Mouse (Mus musculus): Measurements from ENCODE around the gene E2f2.

DNA sequence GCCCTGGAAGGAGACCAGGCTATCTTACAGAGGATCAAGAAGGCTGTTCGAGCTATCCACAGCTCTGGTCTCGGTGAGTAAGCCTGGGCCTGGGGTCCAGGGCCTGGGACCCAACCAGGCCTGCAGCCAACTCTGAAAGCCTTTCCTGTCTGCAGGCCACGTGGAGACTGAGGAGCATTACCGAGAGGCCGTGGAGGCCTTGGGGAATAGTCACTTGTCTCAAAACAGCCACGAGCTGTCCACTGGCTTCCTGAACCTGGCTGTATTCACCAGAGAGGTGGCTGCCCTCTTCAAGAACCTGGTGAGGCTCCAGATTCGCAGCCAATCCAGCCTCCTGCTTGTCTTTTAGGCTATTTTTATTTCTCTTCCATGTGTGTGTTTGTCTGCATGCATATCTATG, 55.2 kb downstream of the E2f2 start:
- TF ChIP-seq CTCF (IDR thresholded peaks at IDR 0.05; ENCODE audit: low read depth, low read length) (no peak), TAL1 (conservative IDR thresholded peaks at IDR 0.05; ENCODE audit: low read depth, low read length) (no peak)

Measured in G1E (cell line).